Mouse (Mus musculus) G1E (cell line): ENCODE data around the gene Stradb.

Source experiments
- CTCF ChIP-seq: IDR thresholded peaks from 2 replicates; pipeline ENCODE4 v1.5.1; 2012; ENCODE audit warnings: low read depth, low read length, inconsistent platforms, mixed read lengths
- GATA1 ChIP-seq: IDR thresholded peaks from 2 replicates; pipeline ENCODE4 v1.6.1; 2012; ENCODE audit warnings: borderline replicate concordance, low read length, inconsistent platforms, mixed read lengths
- GATA2 ChIP-seq: IDR thresholded peaks from 2 replicates; pipeline ENCODE4 v1.6.1; 2012; ENCODE audit warnings: low read depth, low read length, inconsistent platforms, borderline replicate concordance
- POLR2AphosphoS5 ChIP-seq: IDR thresholded peaks from 2 replicates; pipeline ENCODE4 v1.6.1; 2012; ENCODE audit warnings: low read depth, low read length, inconsistent platforms; ENCODE audit not compliant: insufficient replicate concordance
- TAL1 ChIP-seq: conservative IDR thresholded peaks from 2 replicates; pipeline ENCODE4 v1.6.1; 2012; ENCODE audit warnings: low read depth, low read length, inconsistent platforms, mixed read lengths

- TF ChIP-seq CTCF (no peak), GATA1 (no peak), TAL1 (no peak), GATA2 (no peak), POLR2AphosphoS5 (no peak)
Measured at GRCm38 (mm10) chr1:58954578-58955410, 18.5 kb upstream of the Stradb start.
